Mouse (Mus musculus) limb, embryonic 15.5 days (tissue): Measurements from ENCODE around the gene Tmem109. TPM values are rescaled to one million over a fixed set of nuclear protein-coding genes. Genes with fewer than 3 reads are reported as not detected.
A peak's percentile ranks its signal among the peaks of the same experiment; 100 is the strongest.

Experiments
- ATAC-seq: fragments of 200-750 bp; cut with Nextera tagmentation; 2 replicates; pipeline ENCODE4 v1.8.0; 2017; ENCODE audit warnings: low read depth, moderate TSS enrichment; ENCODE audit not compliant: insufficient number of reproducible peaks, low FRiP score, low TSS enrichment
- H3K27ac ChIP-seq: fragments of 300-500 bp; sonication (generic); 2 replicates; pipeline ENCODE4 v1.5.1; 2015; ENCODE audit warnings: moderate library complexity, mild to moderate bottlenecking, inconsistent platforms
- H3K27me3 ChIP-seq: fragments of 300-500 bp; sonication (generic); 2 replicates; pipeline ENCODE4 v1.6.1; 2015; ENCODE audit warnings: inconsistent platforms
- H3K36me3 ChIP-seq: fragments of 300-500 bp; sonication (generic); 2 replicates; pipeline ENCODE4 v1.6.1; 2015; ENCODE audit warnings: inconsistent platforms
- H3K4me1 ChIP-seq: fragments of 300-500 bp; sonication (generic); 2 replicates; pipeline ENCODE4 v1.6.1; 2015; ENCODE audit warnings: inconsistent platforms
- H3K4me2 ChIP-seq: fragments of 300-500 bp; sonication (generic); 2 replicates; pipeline ENCODE4 v1.6.1; 2015; ENCODE audit warnings: mild to moderate bottlenecking, inconsistent platforms
- H3K4me3 ChIP-seq: fragments of 300-500 bp; sonication (generic); 2 replicates; pipeline ENCODE4 v1.5.1; 2015; ENCODE audit warnings: mild to moderate bottlenecking, inconsistent platforms
- H3K9ac ChIP-seq: fragments of 300-500 bp; sonication (generic); 2 replicates; pipeline ENCODE4 v1.6.1; 2015; ENCODE audit warnings: inconsistent platforms
- H3K9me3 ChIP-seq: fragments of 300-500 bp; sonication (generic); 2 replicates; pipeline ENCODE4 v1.6.1; 2016; ENCODE audit warnings: inconsistent platforms
- WGBS: fragments of 180-500 bp; shearing (Covaris S2); methylation state at CpG from one replicate; pipeline ENCODE4 v1.1.7; 2015; 5-methylcytosine and 5-hydroxymethylcytosine counted together
- polyA plus RNA-seq: library from polyadenylated mRNA; unstranded; fragments of >200 nt; fragmentation: Nextera tagmentation; extraction: Ambion mirVana; gene quantifications from 2 replicates; pipeline ENCODE4 v1.2.1, GENCODE M21; 2015

Gene Tmem109
- polyA plus RNA-seq, result 138 and 163 TPM in 2 replicates

DNA sequence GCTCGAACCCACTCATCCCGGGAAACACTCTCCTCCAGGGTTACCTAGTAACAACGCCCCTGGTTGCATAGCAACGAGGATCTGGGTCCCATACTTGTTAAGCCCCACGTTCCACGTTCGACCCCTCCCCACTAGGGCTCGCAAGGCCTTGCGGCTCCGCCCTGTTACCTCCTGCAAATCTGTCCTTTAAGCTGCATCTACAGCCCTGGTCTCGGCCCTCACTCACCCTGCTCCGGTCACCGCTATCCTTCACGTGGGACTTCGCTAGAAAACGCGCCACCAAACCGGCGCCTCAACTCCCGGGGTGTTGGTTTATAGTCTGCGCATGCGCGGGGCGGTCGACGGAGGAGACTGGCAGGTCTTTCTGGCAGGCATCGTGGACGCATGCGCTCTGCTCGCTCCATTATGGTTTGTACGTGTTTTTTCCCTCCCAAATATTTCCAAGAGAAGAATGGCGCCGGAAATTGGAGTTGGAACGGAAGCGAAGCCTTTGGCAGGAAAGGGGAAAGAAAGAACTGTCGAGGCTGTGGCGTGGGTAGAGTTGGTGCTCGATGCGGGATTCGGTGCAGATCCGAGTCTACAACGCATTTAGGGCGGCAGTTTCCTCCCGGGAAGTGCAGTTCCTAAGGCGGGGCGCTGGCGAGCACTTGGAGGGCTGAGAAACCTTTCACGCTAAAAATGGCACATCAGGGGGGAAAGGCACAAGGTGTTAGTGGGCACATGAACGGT is at the start of gene Tmem109:
Gene Tmem109 (minus strand): TSS at position 576 of the 729 bp plus-strand sequence.
- H3K9ac ChIP-seq, result peak within 1 kb of the TSS; percentile 60
- peak; percentile 86 for ATAC-seq
- H3K36me3 ChIP-seq, result 0 out of 2 replicates have a peak, but pooled peaks cover 7% of the 10 kb centered on the region
- no peaks in the 10 kb centered on the region for H3K27me3 ChIP-seq
- under 1% methylated on average over 49 of the region's 49 CpGs for WGBS
- no peaks in the 10 kb centered on the region for H3K9me3 ChIP-seq
- peak within 1 kb of the TSS; percentile 68 for H3K4me3 ChIP-seq
- peaks cover 17% of the 10 kb centered on the region for H3K4me1 ChIP-seq
- H3K27ac ChIP-seq, result peak within 1 kb of the TSS; percentile 98
- H3K4me2 ChIP-seq, result peak within 1 kb of the TSS; percentile 91

- H3K4me3 ChIP-seq, result no peak overlapping the region
These were observed 48.8 kb upstream of the Tmem109 start for GRCm38 (mm10) chr19:10930641-10931040.

GRCm38 (mm10) chr19:10926666-10927065 is 44.9 kb upstream of the Tmem109 start:
- no peak overlapping the region for H3K4me3 ChIP-seq
- no peaks in the 10 kb centered on the region for H3K27me3 ChIP-seq
- no peaks in the 10 kb centered on the region for H3K4me1 ChIP-seq
- no peak overlapping the region for H3K4me2 ChIP-seq
- no peaks in the 10 kb centered on the region for H3K9me3 ChIP-seq
- no peaks in the 10 kb centered on the region for H3K36me3 ChIP-seq
- H3K9ac ChIP-seq, result no peak overlapping the region
- no peak for ATAC-seq
- peak overlapping the region; percentile 14; the same call in 1 of the 2 replicates for H3K27ac ChIP-seq
- WGBS, result 41% methylated on average over 4 of the region's 4 CpGs

More at GRCm38 (mm10) chr19:10930641-10931040, 48.8 kb upstream of the Tmem109 start:
- no peak overlapping the region for H3K9ac ChIP-seq
- no peak for ATAC-seq
- H3K36me3 ChIP-seq, result no peaks in the 10 kb centered on the region
- H3K27ac ChIP-seq, result no peak overlapping the region
- no peak overlapping the region for H3K4me2 ChIP-seq
- H3K27me3 ChIP-seq, result no peaks in the 10 kb centered on the region
- H3K4me1 ChIP-seq, result no peaks in the 10 kb centered on the region
- 75% methylated on average over 2 of the region's 2 CpGs for whole genome bisulfite sequencing
- no peaks in the 10 kb centered on the region for H3K9me3 ChIP-seq

- H3K36me3 ChIP-seq, result no peaks in the 10 kb centered on the region
- ATAC-seq, result 0 out of 2 replicates have a peak, but pooled peaks have one; percentile 44
- peak overlapping the region; percentile 59; the same call in 1 of the 2 replicates for H3K27ac ChIP-seq
- no peak overlapping the region for H3K4me2 ChIP-seq
- no peaks in the 10 kb centered on the region for H3K27me3 ChIP-seq
- H3K9ac ChIP-seq, result no peak overlapping the region
- no peaks in the 10 kb centered on the region for H3K9me3 ChIP-seq
- WGBS, result 28% methylated on average over 6 of the region's 6 CpGs
- no peaks in the 10 kb centered on the region for H3K4me1 ChIP-seq
- H3K4me3 ChIP-seq, result no peak overlapping the region
These were observed 44.4 kb upstream of the Tmem109 start for GRCm38 (mm10) chr19:10926123-10926621.

DNA sequence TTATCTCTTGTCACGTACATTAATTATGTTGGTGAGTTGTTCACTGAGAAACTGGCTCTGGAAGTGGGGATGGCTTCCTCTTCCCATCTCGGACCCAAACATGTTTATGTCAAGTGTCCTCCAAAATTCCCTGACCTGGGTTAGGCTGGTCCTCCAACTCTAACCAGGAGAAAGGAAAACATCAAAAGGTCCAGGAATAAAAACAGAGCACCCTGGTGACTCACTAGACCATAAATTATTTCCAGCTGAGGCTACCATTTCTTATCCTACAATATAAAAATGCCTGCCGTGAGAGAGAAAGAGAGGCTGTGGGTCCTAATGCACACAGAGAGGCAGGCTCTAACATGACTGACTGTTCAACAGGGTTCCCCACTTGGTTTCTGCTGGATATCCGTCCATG is 42.4 kb upstream of the Tmem109 start:
- ATAC-seq, result no peak
- Histone ChIP-seq H3K27ac (no peak overlapping the region), H3K4me2 (no peak overlapping the region), H3K9me3 (no peaks in the 10 kb centered on the region), H3K27me3 (no peaks in the 10 kb centered on the region), H3K4me3 (no peak overlapping the region), H3K4me1 (no peaks in the 10 kb centered on the region), H3K9ac (no peak overlapping the region), H3K36me3 (no peaks in the 10 kb centered on the region)
- WGBS, result 40% methylated on average over 4 of the region's 4 CpGs

DNA sequence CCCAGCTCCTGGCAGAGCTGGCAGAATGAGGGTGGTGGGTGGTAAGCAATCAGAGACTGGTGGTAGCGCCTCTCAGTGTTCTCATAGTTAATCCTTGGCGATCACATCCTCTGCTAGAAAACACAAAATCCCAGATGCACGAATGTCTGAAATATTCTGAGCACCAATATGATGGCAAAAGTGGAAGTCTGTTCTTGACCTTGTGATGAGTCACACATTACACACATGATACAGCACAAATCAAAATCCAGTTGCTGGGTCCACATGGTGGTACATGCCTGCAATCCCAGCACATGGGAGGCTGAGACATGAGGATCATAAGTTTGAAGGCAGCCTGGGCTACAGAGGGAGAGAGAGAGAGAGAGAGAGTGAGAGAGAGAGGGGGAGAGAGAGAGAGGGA is 39.3 kb upstream of the Tmem109 start:
- Histone ChIP-seq H3K27ac (no peak overlapping the region), H3K4me3 (no peak overlapping the region), H3K4me1 (no peaks in the 10 kb centered on the region), H3K36me3 (no peaks in the 10 kb centered on the region), H3K9me3 (no peaks in the 10 kb centered on the region), H3K4me2 (no peak overlapping the region), H3K27me3 (no peaks in the 10 kb centered on the region), H3K9ac (no peak overlapping the region)
- ATAC-seq, result no peak
- 80% methylated on average over 3 of the region's 3 CpGs for WGBS

DNA sequence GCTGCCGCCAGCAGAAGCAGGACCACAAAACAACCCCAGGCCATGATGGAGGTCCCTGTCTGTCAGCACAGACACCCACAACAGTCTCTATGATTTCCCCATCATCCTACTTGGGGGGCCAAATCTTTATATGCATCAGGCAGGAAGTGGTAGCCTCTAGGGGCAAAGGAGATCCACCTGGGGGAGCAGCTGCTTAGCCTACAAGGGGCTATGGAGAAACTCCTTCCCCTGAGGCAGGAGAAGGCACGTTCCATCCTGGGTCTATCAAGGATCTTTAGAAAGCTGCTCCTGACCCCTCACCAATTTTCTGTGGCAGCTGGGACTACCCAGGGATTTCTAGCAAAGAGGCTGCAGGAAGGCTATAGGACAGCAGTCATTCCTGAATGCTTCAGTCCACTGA is 38.7 kb upstream of the Tmem109 start, which contains the start of gene Zp1:
Gene Zp1 (minus strand): TSS at position 101 of the 400 bp plus-strand sequence.
- H3K27me3 ChIP-seq, result no peaks in the 10 kb centered on the region
- no peak within 1 kb of the TSS for H3K27ac ChIP-seq
- no peaks in the 10 kb centered on the region for H3K36me3 ChIP-seq
- ATAC-seq, result no peak
- H3K4me3 ChIP-seq, result no peak within 1 kb of the TSS
- H3K4me1 ChIP-seq, result no peaks in the 10 kb centered on the region
- no peak within 1 kb of the TSS for H3K9ac ChIP-seq
- no peak within 1 kb of the TSS for H3K4me2 ChIP-seq
- H3K9me3 ChIP-seq, result no peaks in the 10 kb centered on the region
- 48% methylated on average over 2 of the region's 2 CpGs for WGBS

DNA sequence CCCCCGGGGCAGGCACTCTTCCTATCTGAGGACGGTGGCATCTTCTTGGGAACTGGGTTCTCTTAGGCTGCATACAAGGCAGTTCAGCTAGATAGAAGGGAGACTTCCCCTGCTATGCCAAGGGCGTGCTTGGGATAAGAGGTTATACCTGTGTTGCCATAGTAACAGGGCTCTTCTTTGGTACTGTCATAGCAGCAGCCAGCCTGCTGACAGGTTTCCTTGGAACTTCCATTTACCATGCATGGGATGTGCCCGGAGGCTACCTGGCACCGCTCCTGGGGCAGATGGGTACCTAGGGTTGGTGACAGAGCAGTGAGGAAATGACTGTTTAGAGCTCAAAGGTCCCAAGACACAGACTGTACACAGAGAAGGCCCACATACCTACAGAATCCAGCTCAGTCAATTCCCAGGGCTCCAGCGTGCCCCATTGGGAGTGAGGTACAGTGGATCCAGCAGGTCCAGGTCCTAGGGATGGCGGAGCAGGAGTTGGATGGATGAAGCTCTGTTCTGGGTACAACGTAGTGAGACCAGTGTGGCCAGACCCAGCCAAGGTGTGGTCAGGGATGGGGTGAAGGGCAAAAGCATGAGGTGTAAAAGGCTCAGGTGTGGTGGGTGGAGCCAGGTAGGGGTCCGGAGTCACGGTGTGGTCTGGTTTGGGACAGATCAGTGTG is 36.7 kb upstream of the Tmem109 start:
- no peaks in the 10 kb centered on the region for H3K36me3 ChIP-seq
- H3K9ac ChIP-seq, result no peak overlapping the region
- H3K4me3 ChIP-seq, result no peak overlapping the region
- H3K4me1 ChIP-seq, result 0 out of 2 replicates have a peak, but pooled peaks cover 4% of the 10 kb centered on the region
- WGBS, result 89% methylated on average over 10 of the region's 10 CpGs
- ATAC-seq, result no peak
- no peaks in the 10 kb centered on the region for H3K27me3 ChIP-seq
- H3K27ac ChIP-seq, result no peak overlapping the region
- no peak overlapping the region for H3K4me2 ChIP-seq
- H3K9me3 ChIP-seq, result no peaks in the 10 kb centered on the region

DNA sequence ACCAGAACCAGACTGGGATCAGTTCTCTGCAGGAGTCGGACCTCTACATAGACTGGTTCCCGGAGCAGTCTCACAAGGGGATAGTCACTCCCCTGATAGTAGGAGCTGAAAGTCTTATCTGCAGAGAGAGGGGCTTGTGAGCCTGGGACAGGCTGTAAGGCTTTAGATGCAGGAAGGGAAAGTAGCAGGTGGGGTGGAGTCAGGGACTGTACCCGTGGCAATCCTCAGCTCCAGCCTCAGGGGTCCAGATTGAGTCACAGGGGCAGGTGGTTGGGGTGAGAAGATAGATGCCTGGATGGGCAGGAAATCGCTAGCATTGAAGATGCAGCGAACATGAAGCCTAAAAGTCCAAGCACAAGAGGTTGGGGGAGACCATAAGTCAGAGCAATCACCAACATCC is 34.7 kb upstream of the Tmem109 start:
- ATAC-seq, result no peak
- Histone ChIP-seq H3K4me3 (no peak overlapping the region), H3K4me1 (0 out of 2 replicates have a peak, but pooled peaks cover 4% of the 10 kb centered on the region), H3K27ac (no peak overlapping the region), H3K9ac (no peak overlapping the region), H3K36me3 (no peaks in the 10 kb centered on the region), H3K27me3 (no peaks in the 10 kb centered on the region), H3K4me2 (no peak overlapping the region), H3K9me3 (no peaks in the 10 kb centered on the region)
- WGBS, result 59% methylated on average over 5 of the region's 5 CpGs

- WGBS, result 76% methylated on average over 2 of the region's 2 CpGs
- H3K27ac ChIP-seq, result no peak overlapping the region
These were observed 33.1 kb upstream of the Tmem109 start for GRCm38 (mm10) chr19:10914870-10915269.

GRCm38 (mm10) chr19:10914291-10914690 is 32.5 kb upstream of the Tmem109 start:
- 56% methylated on average over 7 of the region's 7 CpGs for WGBS
- no peak overlapping the region for H3K4me2 ChIP-seq

More at GRCm38 (mm10) chr19:10914870-10915269, 33.1 kb upstream of the Tmem109 start:
- ATAC-seq, result no peak
- no peak overlapping the region for H3K4me2 ChIP-seq
- no peaks in the 10 kb centered on the region for H3K36me3 ChIP-seq
- H3K4me1 ChIP-seq, result 0 out of 2 replicates have a peak, but pooled peaks cover 4% of the 10 kb centered on the region
- no peaks in the 10 kb centered on the region for H3K27me3 ChIP-seq
- H3K4me3 ChIP-seq, result no peak overlapping the region
- no peaks in the 10 kb centered on the region for H3K9me3 ChIP-seq
- no peak overlapping the region for H3K9ac ChIP-seq

More at GRCm38 (mm10) chr19:10914291-10914690, 32.5 kb upstream of the Tmem109 start:
- H3K36me3 ChIP-seq, result no peaks in the 10 kb centered on the region
- H3K4me1 ChIP-seq, result peaks cover 8% of the 10 kb centered on the region; the same call in 1 of the 2 replicates
- no peak overlapping the region for H3K9ac ChIP-seq
- H3K4me3 ChIP-seq, result no peak overlapping the region
- no peaks in the 10 kb centered on the region for H3K27me3 ChIP-seq
- ATAC-seq, result no peak
- no peak overlapping the region for H3K27ac ChIP-seq
- no peaks in the 10 kb centered on the region for H3K9me3 ChIP-seq
